Mouse (Mus musculus): ENCODE data around the gene Olfr215.
"Not testable (repeated sequence)": the region's sequence is repeated elsewhere in the genome, so short reads cannot be mapped to it uniquely, and the experiment has no call there.

GRCm38 (mm10) chr6:116600969-116601368 is 17.0 kb upstream of the Olfr215 start:
- TF ChIP-seq CTCF, EP300 (IDR thresholded peaks at IDR 0.05; ENCODE audit: low read depth): not testable (repeated sequence)

Measured in heart, postnatal 0 days (tissue).